8 mouse cellular contexts compared by ENCODE assay signal in the genomic region with DNA sequence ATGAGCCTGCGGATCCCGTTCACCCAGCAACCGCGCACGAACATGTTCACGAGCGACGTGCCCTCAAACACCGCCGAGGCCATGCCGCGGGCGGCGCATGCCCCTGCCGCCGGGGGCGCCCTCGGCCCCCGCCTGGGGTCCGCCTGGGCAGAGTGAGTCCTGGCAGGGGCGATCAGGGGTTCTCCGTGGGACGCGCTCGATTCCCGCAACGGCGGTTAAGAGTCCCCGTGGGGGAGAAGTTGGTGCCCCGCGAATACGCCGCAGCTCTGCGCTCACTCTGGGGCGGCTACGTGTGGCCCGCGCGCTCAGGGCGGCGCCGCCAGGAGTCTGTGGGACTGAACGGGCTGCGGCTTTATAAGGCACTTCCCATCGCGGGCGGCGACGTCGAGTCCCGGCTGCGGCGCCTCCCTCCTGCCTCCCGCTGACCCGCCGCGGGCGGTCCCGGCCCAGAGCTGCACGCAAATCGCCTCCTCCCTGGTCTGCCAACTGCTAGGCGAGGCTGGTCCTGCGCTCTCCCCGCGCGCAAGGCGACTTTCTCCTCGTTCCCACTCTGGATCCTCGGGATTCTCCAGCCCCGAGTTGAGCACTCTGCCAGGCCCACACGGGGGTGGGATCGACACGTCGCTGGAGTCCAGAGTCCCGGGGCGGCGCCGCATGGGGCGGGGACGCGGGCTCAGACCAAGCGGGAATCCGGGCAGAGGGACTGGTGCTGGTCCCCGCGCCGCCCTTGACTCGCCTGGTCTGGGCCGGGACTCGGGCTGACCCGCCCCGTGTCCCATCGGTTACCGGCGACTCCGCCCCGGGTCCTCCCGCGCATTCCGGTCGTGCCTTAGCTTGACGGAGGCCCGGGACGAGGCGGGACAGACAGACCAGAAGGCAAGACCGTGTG. TPM values are rescaled to one million over a fixed set of nuclear protein-coding genes. Genes with fewer than 3 reads are reported as not detected.
DNase-seq lines count a peak whose midpoint lies in the region; ATAC-seq and TF ChIP-seq lines count a peak whose summit lies in the region.

No protein-coding gene starts in this region.

- no peaks in the 10 kb centered on the region for H3K9me3 ChIP-seq in embryonic facial prominence, embryonic 12.5 days
- no peaks in the 10 kb centered on the region for H3K9me3 ChIP-seq in midbrain, postnatal 0 days (ENCODE audit: low read length)

- peak overlapping the region; percentile 58 for H3K4me3 ChIP-seq in embryonic facial prominence, embryonic 12.5 days
- peak overlapping the region; percentile 70 for H3K4me3 ChIP-seq in liver, adult 2 months (ENCODE audit: insufficient read depth, low read depth, low read length)
- peak overlapping the region; percentile 56 for H3K4me3 ChIP-seq in midbrain, postnatal 0 days (ENCODE audit: low read depth, low read length)

- under 1% methylated on average over 105 of the region's 105 CpGs for WGBS in embryonic facial prominence, embryonic 12.5 days
- under 1% methylated on average over 105 of the region's 105 CpGs for WGBS in liver, adult 2 months
- under 1% methylated on average over 104 of the region's 105 CpGs for WGBS in midbrain, postnatal 0 days

- peak; percentile 83 for TF ChIP-seq POLR2A in liver, adult 2 months (IDR thresholded peaks at IDR 0.05; ENCODE audit: extremely low read depth, insufficient read depth, low read length)

- peak; percentile 63 for ATAC-seq in embryonic facial prominence, embryonic 12.5 days (ENCODE audit: insufficient number of reproducible peaks, insufficient read depth, low FRiP score, low TSS enrichment)
- ATAC-seq in midbrain, postnatal 0 days (ENCODE audit: low FRiP score) = peak; percentile 75
- no peak for ATAC-seq in activated CD4-positive, CD25-positive, alpha-beta regulatory T cell, adult 4 months

- H3K4me1 ChIP-seq in embryonic facial prominence, embryonic 12.5 days = peaks cover 15% of the 10 kb centered on the region; the same call in 1 of the 2 replicates
- peaks cover 27% of the 10 kb centered on the region for H3K4me1 ChIP-seq in liver, adult 2 months (ENCODE audit: control insufficient read depth, insufficient read depth, low read length)
- peaks cover 7% of the 10 kb centered on the region; the same call in 1 of the 2 replicates for H3K4me1 ChIP-seq in midbrain, postnatal 0 days (ENCODE audit: insufficient read depth, low read length)

- peak; percentile 61 for TF ChIP-seq CTCF in liver, adult 2 months (IDR thresholded peaks at IDR 0.05; ENCODE audit: low read depth, low read length)
- TF ChIP-seq CTCF in midbrain, postnatal 0 days (IDR thresholded peaks at IDR 0.05) = peak; percentile 52

- H3K27me3 ChIP-seq in embryonic facial prominence, embryonic 12.5 days = peaks cover 34% of the 10 kb centered on the region
- no peaks in the 10 kb centered on the region for H3K27me3 ChIP-seq in liver, adult 2 months (ENCODE audit: control insufficient read depth, insufficient read depth, low read length)
- peaks cover 18% of the 10 kb centered on the region for H3K27me3 ChIP-seq in midbrain, postnatal 0 days (ENCODE audit: insufficient read depth, low read length)

- H3K36me3 ChIP-seq in embryonic facial prominence, embryonic 12.5 days = no peaks in the 10 kb centered on the region
- H3K36me3 ChIP-seq in liver, adult 2 months (ENCODE audit: control insufficient read depth, insufficient read depth, low read length) = no peaks in the 10 kb centered on the region
- H3K36me3 ChIP-seq in midbrain, postnatal 0 days (ENCODE audit: insufficient read depth, low read length) = no peaks in the 10 kb centered on the region

- 0 out of 2 replicates have a peak overlapping the region, but pooled peaks have one; percentile 30 for H3K27ac ChIP-seq in embryonic facial prominence, embryonic 12.5 days
- peak overlapping the region; percentile 82 for H3K27ac ChIP-seq in liver, adult 2 months (replicated peaks; ENCODE audit: insufficient read depth, low read depth, low read length)
- H3K27ac ChIP-seq in midbrain, postnatal 0 days (ENCODE audit: low read depth, low read length) = peak overlapping the region; percentile 55; the same call in 1 of the 2 replicates

- DNase-seq in adrenal gland, adult 2 months = peak; percentile 84
- peak; percentile 85 for DNase-seq in heart, adult 8-10 months (ENCODE audit: low spot score)
- peak; percentile 83 for DNase-seq in kidney, adult 18-20 months
- peak; percentile 86 for DNase-seq in liver, adult 2 months (ENCODE audit: extremely low read depth, low read depth, low spot score)
- DNase-seq in midbrain, postnatal 0 days (ENCODE audit: low spot score) = peak; percentile 31
- peak; percentile 62 to 80 for DNase-seq in spleen, postnatal 4 days (ENCODE audit: low spot score in 2 of 2)

- H3K79me2 ChIP-seq in liver, adult 2 months (ENCODE audit: control insufficient read depth, insufficient read depth, low read length) = peaks cover 25% of the 10 kb centered on the region; the same call in 1 of the 2 replicates

- H3K4me2 ChIP-seq in embryonic facial prominence, embryonic 12.5 days (replicated peaks) = peak overlapping the region; percentile 89
- peak overlapping the region; percentile 96 for H3K4me2 ChIP-seq in midbrain, postnatal 0 days (ENCODE audit: low read depth, low read length, poor library complexity, severe bottlenecking)

- H3K9ac ChIP-seq in embryonic facial prominence, embryonic 12.5 days = peak overlapping the region; percentile 56
- peak overlapping the region; percentile 82 for H3K9ac ChIP-seq in liver, adult 2 months (ENCODE audit: low read depth, low read length)
- peak overlapping the region; percentile 64 for H3K9ac ChIP-seq in midbrain, postnatal 0 days (replicated peaks; ENCODE audit: low read length, poor library complexity, severe bottlenecking)

RNA-seq across cellular contexts. Expression of a gene that starts 0.7 kb away (rescaled TPM):
- total RNA-seq in adrenal gland, adult 2 months (2021) = 1 to 10 TPM; 3.3 to 3.4 TPM
- 5.3 and 9.1 TPM in 2 replicates for polyA plus RNA-seq in adrenal gland, adult 2 months (2012; rRNA removed)
- 14.6 and 15.5 TPM in 2 replicates for polyA plus RNA-seq in embryonic facial prominence, embryonic 12.5 days (2016; fragmentation: Nextera tagmentation; extraction: Ambion mirVana)
- 10 to 100 TPM in 2 of 4 experiments, 1 to 10 TPM in 2; 8.7 to 17.3 (median 10.7) TPM for total RNA-seq in heart, adult 8-10 months (2022)
- 107 and 108 TPM in 2 replicates for total RNA-seq in liver, adult 2 months (2014; rRNA removed)
- 93.8 and 94.1 TPM in 2 replicates for polyA plus RNA-seq in liver, adult 2 months (2012; rRNA removed)
- total RNA-seq in midbrain, postnatal 0 days (2014; rRNA removed) = 11.7 and 12.7 TPM in 2 replicates
- polyA plus RNA-seq in midbrain, postnatal 0 days (2015; fragmentation: Nextera tagmentation; extraction: Ambion mirVana) = 7.5 and 7.8 TPM in 2 replicates
- polyA plus RNA-seq in activated CD4-positive, CD25-positive, alpha-beta regulatory T cell, adult 4 months (2017; shearing (Covaris generic)) = under 1 TPM; 0.58 to 0.93 TPM

Comparison
In these comparisons a context has a peak if more than half of its experiments do, and no peak if none do; other contexts are left out.
1. DNase-seq: peak in every context shown above with its lines; median percentile 86 in liver, adult 2 months; 85 in heart, adult 8-10 months; 84 in adrenal gland, adult 2 months; 83 in kidney, adult 18-20 months; 71 in spleen, postnatal 4 days; 31 in midbrain, postnatal 0 days.
2. H3K27ac ChIP-seq: peak in every context shown above with its lines; median percentile 82 in liver, adult 2 months; 55 in midbrain, postnatal 0 days; 30 in embryonic facial prominence, embryonic 12.5 days.